Mouse (Mus musculus) induced T-regulatory cell, adult 2 months (primary cell): ENCODE results near the gene Zfp946.
A peak's percentile ranks its signal among the peaks of the same experiment; 100 is the strongest.

Experiments used
- DNase-seq: peaks from one replicate; pipeline ENCODE4 v3.0.0-alpha.2; 2012; ENCODE audit warnings: low read depth

Gene Zfp946

DNA sequence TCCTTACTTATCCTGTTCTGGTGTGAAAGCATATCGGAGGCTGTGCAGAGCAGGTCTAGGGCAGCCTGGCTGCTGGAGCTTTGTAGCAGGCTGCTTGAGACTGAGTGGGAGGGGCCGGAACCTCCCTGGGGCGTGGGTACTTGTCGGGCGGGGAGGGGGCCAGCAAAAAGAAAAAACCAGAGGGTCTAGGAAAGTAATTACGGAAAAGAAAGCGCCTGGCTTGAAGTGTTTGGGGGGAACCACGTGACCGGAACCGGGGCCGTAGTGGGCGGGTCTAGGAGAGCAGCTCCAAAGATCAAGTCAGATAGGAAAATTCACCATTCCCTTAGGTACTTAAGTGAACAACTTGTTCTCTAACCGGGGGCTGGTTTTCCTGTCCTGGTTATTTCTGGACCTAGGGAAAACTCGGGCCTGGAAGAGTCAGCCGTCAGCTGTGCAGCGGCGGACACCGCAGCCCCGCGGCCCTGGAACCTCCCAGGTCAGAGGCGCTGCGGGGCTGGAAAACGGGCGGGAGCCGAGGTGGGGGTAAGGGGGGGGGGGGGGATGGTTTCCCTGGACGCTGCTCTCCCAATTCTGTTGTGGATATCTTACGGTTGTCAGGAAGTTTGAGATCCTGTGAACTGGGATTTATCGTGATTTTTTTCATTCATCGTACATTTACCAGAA is at the start of gene Zfp946:
Gene Zfp946, plus strand, starts transcription at position 271 of the 666 bp plus-strand sequence.
- DNase-seq: peak; percentile 73

- peak; percentile 61 for DNase-seq
Measured at GRCm38 (mm10) chr17:22410756-22411155, 13.3 kb upstream of the Zfp946 start.

DNA sequence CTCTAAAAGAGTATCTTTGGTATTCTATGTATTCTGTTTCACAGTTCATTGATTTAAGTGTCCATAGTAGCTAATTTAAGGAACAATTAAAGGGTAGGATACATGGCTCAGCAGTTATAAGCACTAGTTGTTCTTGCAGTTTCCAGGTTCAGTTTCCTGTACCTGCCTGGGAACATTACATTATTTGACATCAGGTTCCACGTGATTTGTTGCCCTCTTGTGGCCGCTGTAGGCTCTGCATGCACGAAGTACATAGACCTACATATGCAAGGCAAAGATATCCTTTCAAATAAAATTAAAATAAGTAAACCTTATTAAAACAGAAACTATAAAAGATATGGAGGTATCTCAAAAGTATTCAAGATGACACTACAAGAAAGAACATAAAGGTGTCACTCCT is 6.5 kb upstream of the Zfp946 start:
- peak; percentile 79 for DNase-seq

DNA sequence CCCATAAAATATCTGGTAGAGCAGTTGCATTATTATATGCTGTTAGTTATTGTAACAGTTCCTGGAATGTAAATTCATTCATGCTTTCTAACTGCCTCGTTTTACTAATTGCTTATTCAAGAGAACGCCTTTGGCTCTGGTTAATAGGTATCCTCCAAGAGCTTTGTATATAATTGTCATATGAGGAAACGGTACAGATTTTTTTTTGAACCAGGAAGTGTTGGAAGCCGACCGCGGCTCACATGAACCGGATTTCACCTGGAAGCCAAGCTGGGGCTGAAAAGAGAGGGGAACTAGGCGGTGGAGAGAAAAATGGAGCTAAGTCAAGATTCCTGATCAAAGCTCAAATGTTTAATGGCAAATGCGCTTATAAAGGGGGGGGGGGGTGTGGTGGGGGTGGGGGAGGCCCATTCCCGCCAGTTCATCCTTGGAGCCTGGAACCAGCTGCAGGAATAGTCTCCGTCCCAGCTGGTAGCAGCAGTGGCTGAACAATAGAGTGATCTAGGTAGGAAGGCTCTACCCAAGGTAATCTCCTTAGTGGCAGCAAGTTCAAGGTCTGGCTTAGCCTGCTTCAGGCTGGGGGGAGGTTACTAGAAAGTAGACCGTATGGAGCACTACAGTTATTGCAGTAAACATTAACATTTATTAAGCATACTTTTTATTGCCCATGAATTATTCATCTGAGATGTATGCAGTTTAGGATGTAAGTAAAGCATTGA is 773 bp downstream of the Zfp946 start:
- peak; percentile 21 for DNase-seq

- no peak for DNase-seq
Measured at GRCm38 (mm10) chr17:22447684-22448083, 23.7 kb downstream of the Zfp946 start.

DNA sequence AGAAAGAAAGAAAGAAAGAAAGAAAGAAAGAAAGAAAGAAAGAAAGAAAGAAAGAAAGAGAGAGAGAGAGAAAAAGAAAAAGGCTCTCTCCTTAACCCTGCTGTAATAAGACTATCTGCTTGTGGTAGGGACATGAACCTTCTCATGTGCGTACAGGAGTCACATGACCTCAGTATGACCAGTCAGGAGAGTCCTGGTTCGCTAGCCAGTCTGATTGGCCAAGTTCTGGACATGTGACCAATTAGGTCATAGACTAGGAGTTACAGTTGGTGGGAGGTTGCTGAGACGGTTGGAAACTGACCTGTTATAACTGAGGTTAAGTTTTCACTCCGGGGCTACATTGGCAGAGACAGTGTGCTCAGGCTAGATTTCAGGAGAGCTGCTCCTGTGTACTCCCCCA is 73.1 kb downstream of the Zfp946 start:
- no peak for DNase-seq
